Mouse (Mus musculus) olfactory bulb, adult 2 months (tissue): ENCODE data around the gene Slc41a2. TPM values are rescaled to one million over a fixed set of nuclear protein-coding genes. Genes with fewer than 3 reads are reported as not detected.

Experiments
- H3K27ac ChIP-seq: fragments of 200-500 bp; 2 replicates; pipeline ENCODE4 v1.5.1; 2012; ENCODE audit warnings: low read depth, low read length; ENCODE audit not compliant: insufficient read depth
- H3K4me1 ChIP-seq: fragments of 200-500 bp; 2 replicates; pipeline ENCODE4 v1.6.1; 2012; ENCODE audit warnings: low read length; ENCODE audit not compliant: control insufficient read depth, insufficient read depth
- H3K4me3 ChIP-seq: fragments of 200-500 bp; 2 replicates; pipeline ENCODE4 v1.5.1; 2012; ENCODE audit warnings: mild to moderate bottlenecking, low read depth, low read length, moderate library complexity; ENCODE audit not compliant: insufficient read depth
- CTCF ChIP-seq: fragments of 200-500 bp; IDR thresholded peaks from 2 replicates; pipeline ENCODE4 v1.5.1; 2012; ENCODE audit warnings: low read depth, mild to moderate bottlenecking, low read length, moderate library complexity; ENCODE audit not compliant: insufficient read depth
- POLR2A ChIP-seq: fragments of 200-500 bp; IDR thresholded peaks from 2 replicates; pipeline ENCODE4 v1.6.1; 2012; ENCODE audit warnings: mild to moderate bottlenecking, low read depth, low read length, moderate library complexity; ENCODE audit not compliant: insufficient read depth
- WGBS: fragments of 180-500 bp; shearing (Covaris S2); methylation state at CpG from one replicate; pipeline ENCODE4 v1.1.7; 2018; 5-methylcytosine and 5-hydroxymethylcytosine counted together
- polyA plus RNA-seq: library from polyadenylated mRNA; stranded (reverse); fragments of >200 nt; gene quantifications from 2 replicates; pipeline ENCODE4 v1.2.4, GENCODE M21; 2012; ENCODE audit warnings: low replicate concordance; ENCODE audit not compliant: missing spikeins, insufficient read depth, insufficient read length

The Slc41a2 gene
- polyA plus RNA-seq, 1 experiment, result not detected

DNA sequence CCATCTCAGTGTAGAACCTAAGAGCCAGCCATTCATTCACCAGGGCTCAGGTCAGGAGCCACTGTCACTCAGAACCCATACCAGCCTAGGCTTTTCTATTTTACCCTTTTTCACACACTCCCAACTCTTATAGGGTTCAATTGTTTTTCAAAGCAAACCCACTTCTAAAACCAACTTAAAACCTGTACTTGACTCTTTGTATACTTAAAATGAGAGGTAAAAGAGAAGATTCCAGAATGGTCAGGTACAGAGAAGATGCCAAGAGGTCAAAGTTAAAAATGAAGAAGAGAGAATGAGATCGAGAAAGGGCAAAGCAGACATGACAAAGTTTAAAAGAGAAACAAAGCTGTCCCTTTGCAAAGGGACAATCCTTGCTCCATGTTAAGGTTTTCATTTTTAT is 11.8 kb downstream of the Slc41a2 start:
- 96% methylated on average over 1 of the region's 1 CpGs for WGBS

DNA sequence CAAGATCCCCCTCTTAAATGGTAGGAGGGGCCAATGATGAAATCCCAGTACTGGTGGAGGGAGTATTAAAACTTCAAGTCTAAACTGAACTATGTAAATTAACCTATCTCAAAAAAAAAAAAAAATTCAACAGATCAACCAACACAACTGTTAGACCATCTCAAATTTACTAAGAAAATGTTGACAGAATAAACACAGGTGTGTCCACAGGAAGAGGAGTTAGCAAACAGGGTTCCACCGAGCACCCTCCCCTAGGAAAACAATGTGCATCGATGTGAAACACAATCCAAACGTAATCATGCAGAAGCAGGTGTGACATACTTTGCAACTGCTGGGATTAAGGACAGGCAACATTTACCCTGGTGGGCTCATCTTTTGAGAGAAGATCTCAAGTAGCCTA is 12.8 kb downstream of the Slc41a2 start:
- peaks cover 19% of the 10 kb centered on the region for H3K4me1 ChIP-seq
- H3K27ac ChIP-seq, result no peak overlapping the region
- no peak overlapping the region for H3K4me3 ChIP-seq
- no peak for TF ChIP-seq CTCF
- TF ChIP-seq POLR2A, result no peak
- WGBS, result 89% methylated on average over 3 of the region's 3 CpGs

More for the DNA sequence above, 11.8 kb downstream of the Slc41a2 start:
- Histone ChIP-seq H3K27ac (no peak overlapping the region), H3K4me1 (peaks cover 20% of the 10 kb centered on the region), H3K4me3 (no peak overlapping the region)
- no peak for TF ChIP-seq CTCF

DNA sequence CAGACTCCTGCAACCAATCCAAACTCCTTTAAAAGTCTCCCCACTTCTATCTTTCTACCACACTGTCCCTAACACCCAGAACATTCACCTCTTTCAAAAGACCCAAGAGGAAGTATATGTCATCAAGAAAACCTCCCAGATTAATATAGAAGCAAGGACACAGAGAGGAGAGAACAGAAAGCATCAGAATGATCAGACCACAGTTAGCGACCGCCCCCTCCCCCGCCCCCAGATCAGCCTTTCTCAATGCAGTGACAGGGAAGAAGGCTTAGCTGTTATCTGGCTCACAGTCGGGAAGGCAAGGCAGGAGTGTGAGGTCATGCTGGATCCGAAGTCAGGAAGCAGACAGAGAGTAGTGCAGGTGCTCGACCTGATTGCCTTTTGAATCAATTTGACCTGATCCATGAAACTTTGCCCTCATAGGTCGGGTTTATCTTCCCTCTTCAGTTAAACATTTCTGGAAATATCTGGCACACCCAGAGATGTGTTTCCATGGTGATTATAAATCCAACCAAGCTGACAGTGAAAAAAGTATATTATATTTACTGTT is 15.1 kb downstream of the Slc41a2 start:
- no peak overlapping the region for H3K4me3 ChIP-seq
- TF ChIP-seq CTCF (no peak), POLR2A (no peak)
- no peak overlapping the region for H3K27ac ChIP-seq
- WGBS, result 46% methylated on average over 7 of the region's 7 CpGs
- peaks cover 12% of the 10 kb centered on the region for H3K4me1 ChIP-seq

DNA sequence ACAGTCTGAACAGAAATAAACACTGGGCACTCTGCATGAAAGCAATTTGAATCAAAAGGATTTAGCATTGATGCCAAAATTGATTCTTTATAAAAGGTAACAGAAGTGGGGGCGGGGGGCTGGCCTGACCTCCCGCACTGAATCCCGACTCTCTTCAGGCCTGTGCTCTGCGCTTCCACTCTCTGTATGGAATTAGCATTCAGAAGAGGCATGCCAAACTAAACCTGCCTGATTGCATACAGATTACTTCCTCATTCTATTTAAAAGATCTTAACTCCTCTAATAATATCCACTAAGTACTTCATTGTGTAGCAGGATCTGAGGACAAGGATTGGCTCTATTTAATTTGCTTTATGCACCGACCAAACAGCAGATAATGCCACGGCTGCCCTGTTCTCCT is 16.2 kb downstream of the Slc41a2 start:
- Histone ChIP-seq H3K4me1 (peaks cover 12% of the 10 kb centered on the region), H3K4me3 (no peak overlapping the region), H3K27ac (no peak overlapping the region)
- 32% methylated on average over 6 of the region's 6 CpGs for WGBS
- TF ChIP-seq CTCF (no peak), POLR2A (no peak)

DNA sequence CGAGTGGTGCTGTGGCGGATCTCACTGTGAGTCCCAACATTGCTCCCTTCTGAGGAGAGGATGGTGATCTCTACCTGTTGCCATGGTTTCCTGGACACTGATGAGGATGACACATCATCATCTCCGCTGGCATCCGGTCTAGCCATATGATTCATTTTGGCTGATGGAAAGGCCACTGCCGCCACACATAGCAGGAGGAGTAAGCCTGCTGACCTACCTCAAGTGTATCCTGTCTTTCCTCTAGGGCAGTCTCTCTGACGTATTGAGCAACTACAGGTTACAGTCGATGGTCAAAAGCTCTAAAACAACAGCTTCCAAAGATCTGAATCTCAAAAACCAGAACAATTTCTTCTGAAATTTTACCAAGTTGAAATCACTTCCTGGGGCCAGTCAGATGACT is 16.8 kb downstream of the Slc41a2 start:
- Histone ChIP-seq H3K4me3 (no peak overlapping the region), H3K4me1 (peaks cover 12% of the 10 kb centered on the region), H3K27ac (no peak overlapping the region)
- WGBS, result 90% methylated on average over 7 of the region's 7 CpGs
- TF ChIP-seq CTCF, result no peak
- TF ChIP-seq POLR2A, result no peak

DNA sequence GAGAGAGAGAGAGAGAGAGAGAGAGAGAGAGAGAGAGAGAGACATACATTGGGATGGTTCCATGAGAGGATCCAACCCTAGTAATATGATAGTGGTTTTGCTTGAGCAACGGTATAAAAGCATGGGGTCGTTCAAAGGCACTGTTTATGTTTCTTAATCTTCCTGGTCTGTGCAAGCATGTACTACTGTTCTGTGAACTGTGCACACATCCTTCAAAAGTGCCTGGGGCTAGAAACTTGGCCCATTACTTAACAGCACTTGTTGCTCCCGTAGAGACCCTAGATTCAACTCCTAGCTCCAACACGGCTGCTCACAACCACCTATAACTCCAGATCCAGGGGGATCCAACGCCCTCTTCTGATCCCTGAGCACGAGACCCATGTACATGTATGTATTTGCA is 17.3 kb downstream of the Slc41a2 start:
- WGBS, result 88% methylated on average over 6 of the region's 6 CpGs
- Histone ChIP-seq H3K27ac (no peak overlapping the region), H3K4me1 (peaks cover 12% of the 10 kb centered on the region), H3K4me3 (no peak overlapping the region)
- TF ChIP-seq CTCF (no peak), POLR2A (no peak)

DNA sequence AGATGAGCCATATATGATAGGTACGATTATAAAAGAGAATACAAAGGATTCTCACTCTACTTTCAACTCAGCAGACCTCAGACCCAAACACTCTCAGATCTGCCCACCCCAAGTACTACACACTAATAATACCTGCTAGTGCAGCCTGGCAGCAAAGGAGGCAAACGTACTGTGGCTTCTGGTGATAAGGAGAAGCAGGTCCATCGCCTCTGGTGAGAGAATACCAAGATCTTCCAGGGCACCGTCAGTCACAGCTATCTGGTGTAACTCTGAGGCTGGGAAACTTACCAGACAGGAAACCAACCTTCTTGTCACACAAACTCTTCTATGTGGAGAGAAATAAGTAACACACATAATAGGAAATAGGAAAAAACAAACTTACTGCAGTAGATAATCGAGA is 24.6 kb downstream of the Slc41a2 start:
- no peak overlapping the region for H3K27ac ChIP-seq
- H3K4me1 ChIP-seq, result no peaks in the 10 kb centered on the region
- WGBS, result 89% methylated on average over 5 of the region's 5 CpGs
- H3K4me3 ChIP-seq, result no peak overlapping the region
- TF ChIP-seq CTCF (no peak), POLR2A (no peak)

DNA sequence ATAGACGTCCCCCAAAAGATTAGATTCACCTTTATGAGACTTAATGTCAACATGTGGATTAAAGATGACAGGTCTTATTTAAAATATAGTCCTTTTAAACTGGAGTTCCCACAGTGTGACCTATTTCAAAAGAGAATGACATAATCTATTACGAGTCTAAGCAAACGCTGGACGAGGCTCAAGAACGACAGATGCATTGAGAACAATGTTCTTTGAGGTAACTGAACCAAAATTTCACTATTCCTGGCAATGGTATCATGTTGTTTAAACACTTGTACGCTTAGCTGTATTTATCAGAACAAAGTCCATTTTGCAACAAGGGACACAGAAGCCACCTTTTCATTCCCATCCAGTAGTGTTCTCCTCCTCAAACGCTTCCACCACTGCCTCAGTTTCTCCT is 27.3 kb downstream of the Slc41a2 start:
- Histone ChIP-seq H3K27ac (no peak overlapping the region), H3K4me1 (no peaks in the 10 kb centered on the region), H3K4me3 (no peak overlapping the region)
- WGBS, result 84% methylated on average over 7 of the region's 7 CpGs
- TF ChIP-seq CTCF (no peak), POLR2A (no peak)

DNA sequence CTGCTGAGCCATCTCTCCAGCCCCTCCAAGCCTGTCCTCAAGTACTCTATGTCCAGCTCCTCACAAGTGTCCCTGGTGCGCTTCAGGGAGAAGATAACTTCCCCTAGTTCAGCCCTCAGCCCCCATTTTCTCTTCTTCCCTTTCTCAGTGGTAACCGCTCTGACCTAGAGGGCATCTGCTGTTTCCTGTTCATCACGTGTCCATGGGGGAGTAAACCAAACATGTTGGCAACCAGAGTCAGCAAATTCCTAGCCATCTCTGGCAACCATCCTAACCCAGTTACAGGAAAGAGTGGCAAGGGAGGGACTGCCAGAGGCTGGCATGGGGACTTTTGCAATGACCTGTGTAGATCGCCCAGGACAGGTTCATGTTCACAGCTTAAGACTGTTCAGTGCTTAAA is 36.0 kb downstream of the Slc41a2 start:
- no peaks in the 10 kb centered on the region for H3K4me1 ChIP-seq
- no peak for TF ChIP-seq CTCF
- TF ChIP-seq POLR2A, result no peak
- 88% methylated on average over 4 of the region's 4 CpGs for WGBS
- H3K27ac ChIP-seq, result no peak overlapping the region
- no peak overlapping the region for H3K4me3 ChIP-seq

DNA sequence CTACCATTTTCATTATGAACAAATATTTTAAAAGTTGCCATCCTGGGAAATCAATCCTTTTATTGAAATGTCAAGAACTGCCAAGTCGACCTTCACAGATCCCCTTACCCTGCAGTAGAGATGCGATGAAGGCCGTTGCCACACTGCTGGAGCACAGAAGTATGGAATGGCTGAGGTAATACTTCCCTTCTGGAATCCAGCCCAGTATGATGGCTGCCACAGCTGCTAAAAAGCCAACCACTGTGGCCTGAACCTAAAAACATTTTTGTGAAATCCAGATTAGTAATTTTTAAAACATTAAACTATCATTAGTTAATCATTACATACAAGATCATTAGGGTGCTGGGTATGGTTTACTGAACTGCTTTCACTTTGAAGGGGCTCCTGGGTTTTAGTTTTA is 36.6 kb downstream of the Slc41a2 start:
- TF ChIP-seq CTCF, result no peak
- TF ChIP-seq POLR2A, result no peak
- Histone ChIP-seq H3K4me3 (no peak overlapping the region), H3K4me1 (no peaks in the 10 kb centered on the region), H3K27ac (no peak overlapping the region)
- 72% methylated on average over 3 of the region's 3 CpGs for WGBS
